Mouse (Mus musculus) gastrocnemius, postnatal 36 days (tissue): ENCODE measurements at regions not wholly inside any gene's neighbourhood (a gene's known extent, or its start where the extent isn't known, plus 50 kb on each side); places are given as distances from the start of the nearest gene placed in this dataset.

Experiments
- DNase-seq, 2 experiments: peaks; one replicate each; pipeline ENCODE4 v3.0.0; 2022
- intact Hi-C: fragments of 180-260 bp; cut with DNase I; formaldehyde crosslinking; loops from one replicate; pipeline ENCODE4 v1.15.1; 2025

GRCm38 (mm10) chr14:67181586-67181985 is 1172.6 kb upstream of the Gulo start:
- intact Hi-C loops: loop anchor here (10.0 kb wide), 1 partner anchor 367 kb away; no protein-coding TSS in a partner anchor
- no peak for DNase-seq

- no peak for DNase-seq
- intact Hi-C loops: no loop called here
Measured at GRCm38 (mm10) chr14:67179549-67179948, 1170.5 kb upstream of the Gulo start.

- no peak for DNase-seq
- intact Hi-C loops: no loop called here
Measured at GRCm38 (mm10) chr14:67178329-67179039, 1169.5 kb upstream of the Gulo start.

GRCm38 (mm10) chr14:67176672-67177071 is 1167.7 kb upstream of the Gulo start:
- intact Hi-C loops: no loop called here
- no peak for DNase-seq

GRCm38 (mm10) chr14:67176100-67176499 is 1167.1 kb upstream of the Gulo start:
- intact Hi-C loops: no loop called here
- no peak for DNase-seq

GRCm38 (mm10) chr14:67174929-67175328 is 1165.9 kb upstream of the Gulo start:
- intact Hi-C loops: no loop called here
- no peak for DNase-seq

GRCm38 (mm10) chr14:67170801-67171200 is 1161.8 kb upstream of the Gulo start:
- intact Hi-C loops: no loop called here
- no peak for DNase-seq

GRCm38 (mm10) chr14:67170248-67170647 is 1161.2 kb upstream of the Gulo start:
- intact Hi-C loops: no loop called here
- DNase-seq: no peak

- DNase-seq: no peak
- intact Hi-C loops: no loop called here
Measured at GRCm38 (mm10) chr14:67169201-67169600, 1160.2 kb upstream of the Gulo start.

GRCm38 (mm10) chr14:67159996-67160395 is 1151.0 kb upstream of the Gulo start:
- DNase-seq: no peak
- intact Hi-C loops: no loop called here

GRCm38 (mm10) chr14:67158867-67159266 is 1149.9 kb upstream of the Gulo start:
- intact Hi-C loops: no loop called here
- no peak for DNase-seq

- no peak for DNase-seq
- intact Hi-C loops: no loop called here
Measured at GRCm38 (mm10) chr14:67156366-67156765, 1147.4 kb upstream of the Gulo start.

GRCm38 (mm10) chr14:67153621-67154020 is 1144.6 kb upstream of the Gulo start:
- no peak for DNase-seq
- intact Hi-C loops: no loop called here

GRCm38 (mm10) chr14:67149961-67150471 is 1141.0 kb upstream of the Gulo start:
- intact Hi-C loops: no loop called here
- no peak for DNase-seq

- intact Hi-C loops: no loop called here
- DNase-seq: no peak
Measured at GRCm38 (mm10) chr14:67149091-67149490, 1140.1 kb upstream of the Gulo start.

GRCm38 (mm10) chr14:67146602-67147001 is 1137.6 kb upstream of the Gulo start:
- intact Hi-C loops: no loop called here
- DNase-seq: no peak

GRCm38 (mm10) chr14:67145046-67145445 is 1136.0 kb upstream of the Gulo start:
- no peak for DNase-seq
- intact Hi-C loops: no loop called here

GRCm38 (mm10) chr14:67144461-67144985 is 1135.5 kb upstream of the Gulo start:
- DNase-seq: no peak
- intact Hi-C loops: no loop called here

GRCm38 (mm10) chr14:67143826-67144225 is 1134.8 kb upstream of the Gulo start:
- no peak for DNase-seq
- intact Hi-C loops: no loop called here

GRCm38 (mm10) chr14:67142556-67143250 is 1133.7 kb upstream of the Gulo start:
- intact Hi-C loops: no loop called here
- DNase-seq: no peak

- no peak for DNase-seq
- intact Hi-C loops: no loop called here
Measured at GRCm38 (mm10) chr14:67141581-67142441, 1132.8 kb upstream of the Gulo start.
